Mouse (Mus musculus) liver, postnatal 0 days (tissue): ENCODE data around the gene Agbl3.
A peak's percentile ranks its signal among the peaks of the same experiment; 100 is the strongest.

Source experiments
- CTCF ChIP-seq: sonication (generic); IDR thresholded peaks from 2 replicates; pipeline ENCODE4 v1.5.1; 2016; ENCODE audit warnings: antibody characterized with exemption, low read depth
- EP300 ChIP-seq: IDR thresholded peaks from 2 replicates; pipeline ENCODE4 v1.6.1; 2016; ENCODE audit warnings: antibody characterized with exemption, low read depth, mild to moderate bottlenecking

DNA sequence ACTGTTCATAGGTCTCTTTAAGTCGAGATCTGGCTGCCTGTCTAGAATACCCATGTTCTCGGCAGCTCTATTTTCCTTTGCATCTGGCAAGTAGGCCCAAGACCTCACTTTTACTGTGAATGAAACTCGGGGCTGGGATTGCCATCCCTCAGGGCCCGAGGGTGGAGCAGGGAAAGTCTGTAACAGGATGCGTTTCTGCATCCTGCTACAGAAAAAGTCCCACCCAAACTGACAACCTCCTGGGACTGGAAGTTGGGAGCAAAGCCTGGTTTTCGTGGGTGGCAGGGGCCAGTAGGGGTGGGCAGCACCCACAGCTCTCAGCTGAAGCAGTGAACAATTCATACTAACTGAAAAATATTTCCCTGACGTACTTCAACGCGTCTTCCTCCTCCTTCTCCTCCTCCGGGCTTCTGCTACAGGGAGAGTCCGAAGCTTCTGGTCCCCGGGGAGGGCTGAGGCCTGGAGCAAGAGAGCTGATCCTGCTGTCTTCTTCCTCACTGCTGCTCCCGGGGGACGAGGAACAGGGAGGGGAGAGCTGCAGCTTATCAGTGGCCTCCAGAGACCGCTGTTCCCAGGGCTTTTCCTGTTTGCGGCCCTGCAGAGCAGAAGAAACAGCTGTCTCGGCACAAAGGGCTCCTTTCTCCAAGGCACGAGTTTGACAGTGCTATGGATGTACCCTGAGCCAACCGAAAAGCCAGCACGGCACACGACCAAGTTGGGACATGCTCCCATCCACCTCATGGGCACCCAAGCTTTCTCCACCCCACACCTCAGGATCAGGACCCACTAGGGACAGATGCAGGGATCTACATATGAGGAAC, 94.1 kb downstream of the Agbl3 start:
- peak; percentile 56 for TF ChIP-seq CTCF
- TF ChIP-seq EP300, result peak; percentile 81
